Mouse (Mus musculus) c-Kit-positive CD71-positive TER-119-positive erythroid progenitor cells, embryonic 14.5 days (primary cell): ENCODE data around the gene Esrrg.
A peak's percentile ranks its signal among the peaks of the same experiment; 100 is the strongest.

ENCODE experiments used
- DNase-seq: peaks from one replicate; pipeline ENCODE4 v3.0.0-alpha.2; 2013; ENCODE audit warnings: low spot score

Gene Esrrg

GRCm38 (mm10) chr1:188155135-188155779, 546.7 kb downstream of the Esrrg start:
- peak; percentile 7 for DNase-seq

- no peak for DNase-seq
Measured at GRCm38 (mm10) chr1:188156520-188156919, 547.9 kb downstream of the Esrrg start.

DNA sequence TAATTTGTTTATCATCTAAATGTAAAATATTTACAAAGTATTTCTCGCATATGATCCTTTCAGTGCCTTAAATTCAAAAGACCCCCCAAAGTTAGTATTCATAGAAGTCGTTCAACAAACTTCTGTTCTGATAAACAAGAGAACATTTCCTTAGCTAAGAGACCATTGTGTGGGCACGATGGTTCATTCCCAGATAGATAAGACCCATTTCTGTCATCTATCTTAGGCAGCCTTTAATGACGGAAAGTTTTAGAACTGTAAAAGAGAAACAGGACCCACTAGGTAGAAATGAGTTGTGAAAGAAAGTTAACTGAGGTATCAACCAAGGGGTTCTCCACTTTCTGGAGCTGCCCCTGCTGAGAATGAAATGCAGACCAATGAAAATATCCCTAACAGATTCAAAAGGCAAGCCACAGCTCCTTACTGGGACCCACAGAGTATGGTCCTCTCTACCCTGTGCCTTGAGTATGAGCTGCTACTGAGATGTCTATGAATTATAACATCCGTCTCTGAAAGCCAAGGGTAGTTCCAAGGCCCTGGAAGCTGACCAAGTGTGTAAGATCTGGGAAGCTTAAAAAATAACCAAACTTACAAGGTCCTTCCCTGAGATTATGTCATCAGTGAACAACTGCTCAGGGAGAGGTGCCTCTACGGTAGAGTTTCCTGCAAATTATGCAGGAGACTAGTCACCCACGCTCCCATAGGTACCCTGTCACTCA, 548.8 kb downstream of the Esrrg start:
- DNase-seq: no peak

DNA sequence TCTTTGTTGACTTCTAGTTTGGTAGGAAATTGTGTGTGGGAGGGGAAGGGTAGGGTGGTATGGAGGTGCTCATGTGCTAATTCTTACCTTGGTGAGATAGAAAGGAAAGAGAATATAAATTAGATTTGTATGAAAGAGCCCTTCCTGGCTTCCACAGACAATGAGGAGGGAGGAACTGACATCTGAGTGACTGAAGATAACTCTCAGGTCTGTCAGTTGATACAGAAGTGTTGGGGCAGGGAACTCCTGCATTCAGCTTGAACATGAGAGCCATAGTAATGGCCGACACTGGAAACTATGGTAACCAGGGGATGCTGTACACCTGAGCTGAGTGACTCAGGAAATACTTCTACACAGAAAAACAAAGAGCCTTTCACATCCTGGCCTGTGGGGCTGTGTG, 550.1 kb downstream of the Esrrg start:
- DNase-seq: no peak

GRCm38 (mm10) chr1:188159108-188159507, 550.5 kb downstream of the Esrrg start:
- no peak for DNase-seq

DNA sequence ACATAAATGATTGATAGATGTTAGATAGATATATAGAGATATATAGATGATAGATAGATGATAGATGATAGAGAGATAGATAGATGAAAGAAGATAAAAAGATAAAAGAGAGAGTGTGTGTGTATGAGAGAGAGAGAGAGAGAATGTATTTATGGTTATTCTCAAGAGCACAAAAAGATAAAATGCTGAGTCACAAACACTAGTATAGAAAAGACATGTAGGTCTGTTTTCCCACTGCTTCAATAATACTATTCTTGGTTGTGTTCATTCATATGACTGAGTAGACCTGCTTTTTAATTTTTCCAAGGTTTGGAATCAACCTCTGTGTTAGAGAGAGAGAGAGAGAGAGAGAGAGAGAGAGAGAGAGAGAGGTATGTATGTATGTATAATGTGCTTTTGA, 554.5 kb downstream of the Esrrg start:
- DNase-seq: no peak

DNA sequence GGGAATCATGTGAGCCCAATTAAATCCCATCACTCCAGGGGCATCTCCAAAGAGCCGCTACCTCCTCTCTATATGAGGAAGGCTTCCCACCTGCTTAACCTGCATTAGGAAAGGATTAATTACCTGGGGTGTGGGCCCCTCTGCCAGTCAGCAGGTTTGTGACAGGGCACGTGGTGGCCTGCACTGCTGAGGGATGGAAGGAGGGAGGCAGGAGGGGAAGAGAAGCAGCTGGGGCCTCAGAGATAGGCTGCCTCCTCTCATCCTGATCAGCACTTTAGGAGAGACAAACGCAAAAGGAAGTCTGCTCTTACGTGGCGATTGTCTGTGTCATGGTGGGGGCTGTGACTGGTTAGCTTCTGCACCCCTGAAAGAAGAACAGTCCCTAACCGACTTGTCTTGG, 555.7 kb downstream of the Esrrg start:
- no peak for DNase-seq

- DNase-seq: no peak
Measured at GRCm38 (mm10) chr1:188173859-188174258, 565.3 kb downstream of the Esrrg start.

GRCm38 (mm10) chr1:188182951-188183350, 574.4 kb downstream of the Esrrg start:
- DNase-seq: no peak

GRCm38 (mm10) chr1:188186440-188187117, 578.0 kb downstream of the Esrrg start:
- no peak for DNase-seq

GRCm38 (mm10) chr1:188192971-188193370, 584.4 kb downstream of the Esrrg start:
- no peak for DNase-seq

DNA sequence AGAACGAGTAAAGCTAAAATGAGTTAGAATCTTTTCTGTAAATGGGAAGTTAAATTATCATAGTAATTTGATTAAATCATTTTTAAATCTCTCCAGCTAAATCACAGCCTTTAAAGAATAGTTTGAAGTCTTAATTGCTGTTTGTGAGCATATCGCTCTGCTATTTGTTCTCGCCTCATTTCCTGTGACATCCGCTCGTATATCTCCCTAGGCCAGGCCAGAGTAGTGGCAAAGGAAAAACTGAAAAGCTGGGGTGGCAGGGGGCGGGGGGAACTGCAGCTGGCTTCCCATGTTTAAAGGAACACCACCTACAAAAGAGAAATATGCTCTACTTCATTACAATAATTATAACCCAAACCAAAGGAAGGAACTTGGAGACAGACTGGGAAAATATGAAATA, 598.8 kb downstream of the Esrrg start:
- DNase-seq: no peak

DNA sequence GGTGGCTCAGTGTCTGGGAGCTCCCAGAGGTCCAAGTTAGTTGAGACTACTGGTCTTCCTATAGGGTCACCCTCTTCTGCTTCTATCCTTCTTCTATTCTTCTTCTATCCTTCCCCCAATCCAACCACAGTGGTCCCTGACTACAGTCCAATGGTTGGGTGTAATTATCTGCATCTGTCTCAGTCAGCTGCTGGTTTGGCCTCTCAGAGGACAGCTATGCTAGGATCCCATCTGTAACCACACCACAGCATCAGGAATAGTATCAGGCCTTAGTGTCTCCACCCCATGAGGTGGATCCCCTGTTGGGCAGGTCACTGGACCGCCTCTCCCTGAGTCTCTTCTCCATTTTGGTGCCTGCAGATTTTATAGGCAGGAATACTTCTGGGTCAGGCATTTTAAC, 600.4 kb downstream of the Esrrg start:
- DNase-seq: no peak

DNA sequence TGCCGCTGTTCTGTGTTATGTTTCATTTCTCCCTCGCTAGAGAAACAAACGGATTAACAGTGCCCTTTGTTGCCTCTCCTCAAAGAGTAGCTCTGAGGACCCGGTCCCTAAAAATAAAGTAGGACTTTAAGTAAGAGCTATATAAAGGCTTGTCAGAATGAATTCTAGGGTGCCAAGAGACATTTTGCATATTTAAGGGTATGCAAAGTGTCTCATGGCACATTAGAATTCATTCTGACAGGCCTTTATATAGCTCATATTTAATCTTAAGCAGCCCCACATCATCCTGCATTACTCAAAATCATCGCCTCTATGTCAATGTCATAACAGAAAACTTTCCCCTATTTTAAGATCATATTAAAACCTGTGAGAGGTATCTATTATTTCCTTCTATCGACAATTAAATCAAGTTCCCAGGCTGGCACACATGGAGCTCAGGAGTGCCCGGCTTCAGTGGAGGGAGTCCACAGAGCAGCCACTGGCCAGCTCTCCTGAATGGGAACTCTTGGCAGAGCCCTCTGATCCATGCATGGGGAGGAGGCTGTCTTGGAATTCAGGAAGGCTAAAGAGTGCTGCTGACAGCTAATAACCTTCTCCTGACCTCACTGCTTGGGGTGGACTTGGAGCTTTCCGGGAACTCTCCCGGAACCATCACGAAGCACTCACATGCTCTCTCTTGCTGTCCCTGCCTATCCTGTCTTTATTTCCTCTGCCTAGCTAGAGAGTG, 606.5 kb downstream of the Esrrg start:
- DNase-seq: no peak

- no peak for DNase-seq
Measured at GRCm38 (mm10) chr1:188221226-188221792, 612.7 kb downstream of the Esrrg start.

DNA sequence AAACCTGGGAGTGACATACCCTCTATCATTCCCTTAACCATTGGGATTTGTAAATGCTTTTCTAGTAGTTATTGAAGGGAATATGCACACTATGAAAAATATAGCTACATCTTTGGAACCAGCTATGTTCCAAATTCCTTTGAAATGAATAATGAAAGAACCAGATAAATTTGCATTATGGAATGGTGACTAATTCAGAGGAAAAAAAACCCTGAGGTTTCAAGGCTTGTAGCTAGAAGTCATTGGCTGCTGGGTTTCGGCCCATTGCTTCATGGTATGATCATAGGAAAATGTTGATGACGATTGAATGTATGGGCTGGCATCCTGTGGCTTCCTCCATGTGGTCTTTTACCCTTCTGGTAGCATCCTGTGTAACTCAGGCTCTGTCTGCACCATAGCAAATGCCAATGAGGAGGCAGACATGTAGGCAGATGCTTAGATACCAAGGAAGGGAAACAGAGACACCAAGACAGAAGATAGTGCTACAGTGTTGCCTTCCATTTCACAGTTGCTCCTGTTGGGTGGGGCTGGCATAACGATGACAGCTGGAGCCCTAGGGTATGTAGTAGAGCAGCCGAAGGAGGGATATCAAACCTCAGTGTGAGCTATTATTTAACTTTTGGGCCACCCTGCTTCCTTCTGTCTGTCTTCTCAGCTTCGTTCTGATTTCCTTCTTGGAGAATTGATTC, 624.6 kb downstream of the Esrrg start:
- no peak for DNase-seq

DNA sequence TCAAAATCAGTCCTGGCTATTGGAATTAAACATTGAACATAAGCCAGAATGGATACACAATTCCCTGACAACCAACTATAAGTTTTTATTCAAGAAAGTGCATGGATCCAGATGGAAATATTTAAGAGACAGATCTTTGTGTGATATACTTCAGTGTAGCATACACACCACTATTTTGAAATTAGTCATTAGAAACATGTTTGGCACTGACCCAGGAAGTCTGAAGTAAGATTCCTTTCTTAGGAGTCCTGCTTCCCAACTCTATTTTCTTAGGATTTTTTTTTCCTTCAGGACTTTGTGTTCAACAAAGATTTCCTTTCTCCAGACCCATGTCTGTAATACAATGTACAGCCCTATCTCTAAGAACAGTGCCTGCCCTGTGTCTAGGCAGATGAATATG, 630.0 kb downstream of the Esrrg start:
- no peak for DNase-seq

GRCm38 (mm10) chr1:188241766-188242165, 633.2 kb downstream of the Esrrg start:
- no peak for DNase-seq

DNA sequence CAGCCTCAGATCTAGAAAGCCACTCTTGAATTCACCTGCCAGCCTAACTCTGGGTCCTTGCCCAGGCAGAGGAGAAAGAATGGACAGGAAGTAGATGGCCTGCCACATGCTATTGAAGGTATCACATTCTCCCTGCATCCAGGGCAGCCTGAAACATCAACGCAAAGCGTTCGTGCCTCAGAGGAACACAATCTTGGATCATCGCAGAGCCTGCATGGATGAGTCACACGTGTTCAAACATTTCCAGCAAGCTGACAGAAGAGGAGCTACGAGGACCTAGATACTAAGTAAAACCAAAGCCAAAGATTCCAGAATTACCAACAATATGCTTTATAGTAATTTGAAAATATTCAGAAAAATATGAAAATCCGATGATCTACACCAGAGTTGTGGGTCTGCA, 648.9 kb downstream of the Esrrg start:
- no peak for DNase-seq

DNA sequence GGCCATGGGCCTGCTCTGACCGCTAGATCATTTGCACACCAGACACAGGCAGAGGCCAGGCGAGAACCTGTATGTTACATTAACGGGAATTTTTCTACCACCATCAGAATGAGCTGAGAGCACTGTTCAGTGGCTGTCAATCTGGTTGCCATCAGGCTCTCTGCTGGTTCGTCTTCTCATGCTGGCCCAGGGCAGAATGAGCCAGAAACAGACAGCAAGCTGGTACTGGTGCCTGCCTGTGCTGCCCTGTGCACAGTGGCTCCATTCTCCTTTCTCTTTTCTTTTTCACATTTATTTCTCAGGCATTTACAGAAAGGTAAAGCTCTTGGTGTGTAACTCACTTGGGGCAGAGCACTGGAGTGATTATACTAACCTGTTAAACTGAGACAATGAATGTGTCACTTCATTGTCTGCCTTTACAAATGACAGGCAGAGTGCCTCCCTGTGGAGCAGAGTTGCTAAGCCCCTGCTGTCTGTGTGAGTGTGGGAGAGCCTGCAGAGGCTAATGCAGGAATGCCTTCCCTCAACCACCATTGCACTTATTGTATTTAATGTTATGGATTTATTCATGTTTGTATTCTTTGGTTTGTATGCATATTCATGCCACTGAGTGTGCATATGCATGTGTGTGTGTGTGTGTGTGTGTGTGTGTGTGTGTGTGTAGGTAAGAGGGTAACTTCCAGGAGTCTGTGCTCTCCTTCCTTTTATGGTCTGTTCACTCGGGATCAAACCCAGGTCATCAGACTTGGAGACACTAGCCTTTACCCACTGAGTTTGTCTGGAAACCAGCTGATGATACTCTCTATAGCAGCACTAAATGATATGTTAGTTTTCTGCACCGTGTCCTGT, 651.9 kb downstream of the Esrrg start:
- no peak for DNase-seq
